Mouse (Mus musculus) embryonic facial prominence, embryonic 14.5 days (tissue): ENCODE results near the gene Ptprs. TPM values are rescaled to one million over a fixed set of nuclear protein-coding genes. Genes with fewer than 3 reads are reported as not detected.

Experiments
- ATAC-seq: fragments of 200-750 bp; cut with Nextera tagmentation; 2 replicates; pipeline ENCODE4 v1.8.0; 2017; ENCODE audit warnings: low read depth, moderate number of reproducible peaks, moderate TSS enrichment
- DNase-seq: peaks from one replicate; pipeline ENCODE4 v3.0.0-alpha.2; 2015; ENCODE audit warnings: low spot score
- H3K27ac ChIP-seq: fragments of 300-500 bp; sonication (generic); replicated peaks from 2 replicates; pipeline ENCODE4 v1.5.1; 2014; ENCODE audit warnings: low read depth, mild to moderate bottlenecking, low read length, moderate library complexity
- H3K27me3 ChIP-seq: fragments of 300-500 bp; sonication (generic); replicated peaks from 2 replicates; pipeline ENCODE4 v1.6.1; 2014; ENCODE audit warnings: low read length; ENCODE audit not compliant: control insufficient read depth, insufficient read depth
- H3K36me3 ChIP-seq: fragments of 300-500 bp; sonication (generic); 2 replicates; pipeline ENCODE4 v1.6.1; 2014; ENCODE audit warnings: low read length, mixed read lengths; ENCODE audit not compliant: control insufficient read depth, insufficient read depth
- H3K4me1 ChIP-seq: fragments of 300-500 bp; sonication (generic); 2 replicates; pipeline ENCODE4 v1.6.1; 2014; ENCODE audit warnings: antibody characterized with exemption, low read length; ENCODE audit not compliant: control insufficient read depth, insufficient read depth
- H3K4me2 ChIP-seq: fragments of 300-500 bp; sonication (generic); 2 replicates; pipeline ENCODE4 v1.6.1; 2014; ENCODE audit warnings: low read depth, mild to moderate bottlenecking, low read length, moderate library complexity, mixed read lengths
- H3K4me3 ChIP-seq: fragments of 300-500 bp; sonication (generic); 2 replicates; pipeline ENCODE4 v1.5.1; 2014; ENCODE audit warnings: low read depth, mild to moderate bottlenecking, low read length
- H3K9ac ChIP-seq: fragments of 300-500 bp; sonication (generic); 2 replicates; pipeline ENCODE4 v1.6.1; 2014; ENCODE audit warnings: low read depth, mild to moderate bottlenecking, low read length, moderate library complexity, mixed read lengths
- H3K9me3 ChIP-seq: fragments of 300-500 bp; sonication (generic); 2 replicates; pipeline ENCODE4 v1.6.1; 2016; ENCODE audit warnings: low read length; ENCODE audit not compliant: control insufficient read depth
- WGBS: fragments of 180-500 bp; shearing (Covaris S2); extraction: QIAGEN DNeasy Blood & Tissue Kit; methylation state at CpG from one replicate; pipeline ENCODE4 v1.1.7; 2014; 5-methylcytosine and 5-hydroxymethylcytosine counted together
- polyA plus RNA-seq: library from polyadenylated mRNA; unstranded; fragments of >200 nt; fragmentation: Nextera tagmentation; extraction: Ambion mirVana; gene quantifications from 2 replicates; pipeline ENCODE4 v1.2.1, GENCODE M21; 2014

Gene Ptprs
- polyA plus RNA-seq, 1 experiment from 2014 or later = 104 TPM

GRCm38 (mm10) chr17:56510970-56511706, 34.9 kb upstream of the Ptprs start:
- Histone ChIP-seq H3K4me2 (peak overlapping the region; percentile 51), H3K27ac (no peak overlapping the region), H3K9me3 (no peaks in the 10 kb centered on the region), H3K27me3 (peaks cover 46% of the 10 kb centered on the region), H3K4me3 (peak overlapping the region; percentile 31), H3K36me3 (no peaks in the 10 kb centered on the region), H3K9ac (peak overlapping the region; percentile 25), H3K4me1 (peaks cover 14% of the 10 kb centered on the region)
- ATAC-seq (no peak), DNase-seq (no peak)
- WGBS = 10% methylated on average over 35 of the region's 60 CpGs

- Histone ChIP-seq H3K27me3 (peaks cover 46% of the 10 kb centered on the region), H3K4me3 (peak overlapping the region; percentile 31), H3K36me3 (no peaks in the 10 kb centered on the region), H3K9me3 (no peaks in the 10 kb centered on the region), H3K4me1 (peaks cover 8% of the 10 kb centered on the region), H3K27ac (no peak overlapping the region), H3K9ac (no peak overlapping the region; the same call in 1 of the 2 replicates), H3K4me2 (peak overlapping the region; percentile 51; the same call in 1 of the 2 replicates)
- DNase-seq (no peak), ATAC-seq (no peak)
- 27% methylated on average over 22 of the region's 27 CpGs for WGBS
These were observed 34.2 kb upstream of the Ptprs start for GRCm38 (mm10) chr17:56510473-56510969.

GRCm38 (mm10) chr17:56509707-56510472, 33.6 kb upstream of the Ptprs start:
- Histone ChIP-seq H3K4me3 (peak overlapping the region; percentile 6; the same call in 1 of the 2 replicates), H3K9me3 (no peaks in the 10 kb centered on the region; the same call in 1 of the 2 replicates), H3K4me1 (peaks cover 5% of the 10 kb centered on the region), H3K27ac (no peak overlapping the region), H3K9ac (no peak overlapping the region), H3K4me2 (peak overlapping the region; percentile 20; the same call in 1 of the 2 replicates), H3K27me3 (peaks cover 46% of the 10 kb centered on the region), H3K36me3 (no peaks in the 10 kb centered on the region)
- 7% methylated on average over 18 of the region's 37 CpGs for WGBS
- DNase-seq = peak; percentile 72
- no peak for ATAC-seq

GRCm38 (mm10) chr17:56509021-56509640, 32.8 kb upstream of the Ptprs start:
- H3K9me3 ChIP-seq = peaks cover 7% of the 10 kb centered on the region
- no peak overlapping the region for H3K27ac ChIP-seq
- peaks cover 5% of the 10 kb centered on the region for H3K4me1 ChIP-seq
- H3K4me3 ChIP-seq = no peak overlapping the region
- 42% methylated on average over 10 of the region's 10 CpGs for WGBS
- no peak for ATAC-seq
- H3K27me3 ChIP-seq = peaks cover 46% of the 10 kb centered on the region
- H3K9ac ChIP-seq = no peak overlapping the region
- DNase-seq = peak; percentile 32
- no peaks in the 10 kb centered on the region for H3K36me3 ChIP-seq
- no peak overlapping the region for H3K4me2 ChIP-seq

GRCm38 (mm10) chr17:56507161-56508068, 31.1 kb upstream of the Ptprs start:
- peak; percentile 97 for ATAC-seq
- DNase-seq = peak; percentile 99
- peaks cover 9% of the 10 kb centered on the region for H3K9me3 ChIP-seq
- no peaks in the 10 kb centered on the region for H3K36me3 ChIP-seq
- H3K4me3 ChIP-seq = peak overlapping the region; percentile 63
- H3K4me2 ChIP-seq = peak overlapping the region; percentile 98
- under 1% methylated on average over 34 of the region's 42 CpGs for WGBS
- H3K27me3 ChIP-seq = peaks cover 38% of the 10 kb centered on the region
- peaks cover 5% of the 10 kb centered on the region for H3K4me1 ChIP-seq
- peak overlapping the region; percentile 87 for H3K9ac ChIP-seq
- H3K27ac ChIP-seq = peak overlapping the region; percentile 93

- Histone ChIP-seq H3K9ac (peak overlapping the region; percentile 87), H3K27ac (peak overlapping the region; percentile 93; the same call in 1 of the 2 replicates), H3K4me2 (peak overlapping the region; percentile 98), H3K4me3 (peak overlapping the region; percentile 63), H3K27me3 (peaks cover 29% of the 10 kb centered on the region), H3K4me1 (peaks cover 5% of the 10 kb centered on the region), H3K36me3 (no peaks in the 10 kb centered on the region), H3K9me3 (peaks cover 9% of the 10 kb centered on the region)
- DNase-seq (no peak), ATAC-seq (no peak)
- 58% methylated on average over 15 of the region's 15 CpGs for WGBS
These were observed 30.3 kb upstream of the Ptprs start for GRCm38 (mm10) chr17:56506417-56507065.

GRCm38 (mm10) chr17:56505401-56505800, 29.1 kb upstream of the Ptprs start:
- 64% methylated on average over 10 of the region's 10 CpGs for WGBS
- H3K4me2 ChIP-seq = no peak overlapping the region
- no peak overlapping the region for H3K9ac ChIP-seq
- peaks cover 18% of the 10 kb centered on the region for H3K27me3 ChIP-seq
- no peak overlapping the region for H3K4me3 ChIP-seq
- peaks cover 9% of the 10 kb centered on the region for H3K9me3 ChIP-seq
- no peak overlapping the region for H3K27ac ChIP-seq
- no peak for DNase-seq
- H3K4me1 ChIP-seq = peaks cover 5% of the 10 kb centered on the region
- H3K36me3 ChIP-seq = no peaks in the 10 kb centered on the region
- ATAC-seq = no peak
